Mouse (Mus musculus): Measurements from ENCODE around the gene 1700011M02Rik.
"Not testable (repeated sequence)": the region's sequence is repeated elsewhere in the genome, so short reads cannot be mapped to it uniquely, and the experiment has no call there.

Gene 1700011M02Rik

DNA sequence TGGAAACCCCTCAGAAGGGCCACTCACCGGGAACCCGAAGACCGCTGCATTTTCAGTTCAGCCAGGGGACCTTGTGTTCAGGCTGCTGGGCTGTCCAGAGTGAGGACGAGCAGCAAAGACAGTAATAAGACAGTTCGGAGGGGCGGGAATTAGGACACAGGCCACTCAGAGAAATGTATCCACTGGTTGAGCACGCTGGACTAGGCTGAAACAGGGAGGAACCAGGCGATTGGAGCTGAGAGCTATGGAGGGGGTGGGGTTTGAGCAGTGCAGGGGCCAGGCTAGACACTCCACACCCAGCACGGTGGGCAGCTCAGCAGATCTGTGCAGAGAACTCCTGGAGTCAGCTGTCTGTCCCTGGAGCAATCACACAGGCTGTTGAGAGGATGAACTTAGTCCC, at the start of gene 1700011M02Rik, which contains the start of gene Dmrtc1a:
1700011M02Rik (plus strand) TSS at position 319 of the 400 bp plus-strand sequence.
Dmrtc1a (minus strand) TSS at position 101 of the 400 bp plus-strand sequence.
- DNase-seq: not testable (repeated sequence)

DNA sequence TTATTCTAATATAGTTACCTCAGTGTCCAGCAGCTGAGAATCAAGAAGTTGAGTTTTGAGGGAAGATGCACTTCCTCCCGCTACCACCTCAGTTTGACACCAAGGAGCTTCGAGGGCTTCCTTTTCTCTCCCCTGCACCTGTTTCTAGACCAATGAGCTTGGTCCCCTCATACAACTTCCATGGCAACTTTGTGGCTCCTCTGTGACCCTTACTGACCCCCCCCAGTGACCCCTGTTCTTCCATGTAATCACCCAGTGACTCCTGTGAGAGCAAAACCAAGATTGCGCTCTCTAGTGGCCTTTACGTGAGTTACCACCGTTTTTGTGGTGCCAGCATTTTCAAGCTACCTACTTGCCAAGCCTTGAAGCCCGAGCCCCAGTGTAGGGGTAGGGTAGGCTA, 40.8 kb upstream of the 1700011M02Rik start, which contains the start of gene 1700031F05Rik:
1700031F05Rik (minus strand) TSS at position 101 of the 400 bp plus-strand sequence.
- no peak for DNase-seq

DNA sequence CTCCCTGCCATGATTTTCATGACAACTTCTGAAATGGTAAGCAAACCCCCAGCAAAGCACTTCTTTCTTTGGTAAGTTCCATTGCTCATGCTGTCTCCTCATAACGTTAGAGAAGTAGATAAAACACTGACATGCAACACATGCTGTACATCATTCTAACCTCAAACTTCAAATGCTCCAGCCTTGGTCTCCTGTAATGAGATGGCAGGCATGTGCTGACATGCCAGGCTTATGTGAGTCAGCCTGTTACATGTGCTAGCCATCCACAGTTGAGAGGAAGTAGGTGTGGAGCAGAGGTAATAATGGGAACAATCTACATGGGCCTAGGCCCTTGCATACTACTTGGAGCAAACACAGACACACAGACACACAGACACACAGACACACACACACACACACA, 6.1 kb downstream of the 1700011M02Rik start:
- not testable (repeated sequence) for DNase-seq

DNA sequence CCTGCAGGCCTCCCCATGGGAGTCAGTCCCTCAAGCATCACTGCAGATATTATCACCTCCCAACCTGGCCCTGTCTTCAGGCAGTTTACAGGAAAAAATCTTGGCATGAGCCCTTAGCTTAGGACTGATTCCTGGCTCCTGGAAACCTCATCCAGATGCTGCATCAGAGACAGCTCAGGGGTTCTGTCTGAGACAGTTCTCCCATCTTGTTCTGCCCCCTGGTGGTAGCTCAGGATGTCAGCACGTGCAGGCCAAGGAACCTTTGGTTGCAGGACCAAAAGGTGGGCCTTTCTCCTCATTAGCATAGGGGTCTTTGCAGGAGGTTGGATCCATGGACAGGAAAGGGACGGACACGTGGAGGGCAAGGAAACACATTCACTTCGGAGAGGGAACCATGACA, 18.0 kb downstream of the 1700011M02Rik start:
- peak; percentile 17 for DNase-seq

DNA sequence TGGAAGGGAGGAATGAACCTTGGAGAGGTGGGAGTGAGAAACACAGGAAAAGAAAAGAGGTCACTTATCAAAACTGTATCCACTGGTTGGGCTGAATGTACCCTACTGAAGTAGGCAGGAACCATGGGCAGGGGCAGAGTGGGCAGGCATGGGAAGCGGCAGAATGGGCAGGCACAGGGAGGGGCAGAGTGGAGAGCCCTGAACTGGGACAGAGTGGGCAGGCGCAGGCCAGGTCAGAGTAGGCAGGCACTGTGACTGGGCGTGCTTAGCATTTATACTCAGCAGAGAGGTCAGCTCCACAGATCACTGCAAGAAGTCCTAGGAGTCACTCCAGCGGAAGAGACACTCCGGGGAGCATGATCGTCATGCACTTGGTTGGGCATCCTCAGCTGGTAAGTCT, 19.4 kb downstream of the 1700011M02Rik start, which contains the start of gene 1700018G05Rik:
1700018G05Rik (plus strand) TSS at position 301 of the 400 bp plus-strand sequence.
- not testable (repeated sequence) for DNase-seq

DNA sequence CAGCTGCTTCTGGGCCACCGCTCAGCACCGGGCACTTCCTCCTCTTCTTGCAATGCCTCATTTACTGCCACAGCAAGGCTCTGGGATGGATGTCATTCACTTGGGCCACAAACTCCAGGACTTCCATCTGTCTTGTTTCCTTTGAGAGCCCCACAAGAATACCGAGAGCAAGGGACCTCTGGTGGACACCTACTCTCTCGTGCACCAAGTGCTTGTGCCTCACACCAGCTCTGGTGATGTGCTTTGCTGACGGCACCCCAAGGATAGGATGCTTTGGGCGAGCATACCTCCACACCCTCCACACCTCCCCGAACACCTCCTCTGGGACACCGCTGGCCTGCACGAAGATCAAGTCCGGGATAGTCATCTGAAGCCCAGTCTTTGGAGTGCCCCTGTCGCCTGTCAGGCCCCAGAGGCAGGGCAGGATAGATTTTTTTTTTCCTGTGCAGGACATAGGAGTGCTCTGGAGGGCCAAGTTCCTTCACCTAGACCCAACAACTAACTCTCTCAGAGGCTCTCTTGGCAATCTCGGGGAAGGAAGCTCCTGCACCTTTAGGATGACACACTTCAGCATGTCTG, 24.4 kb downstream of the 1700011M02Rik start:
- no peak for DNase-seq

DNA sequence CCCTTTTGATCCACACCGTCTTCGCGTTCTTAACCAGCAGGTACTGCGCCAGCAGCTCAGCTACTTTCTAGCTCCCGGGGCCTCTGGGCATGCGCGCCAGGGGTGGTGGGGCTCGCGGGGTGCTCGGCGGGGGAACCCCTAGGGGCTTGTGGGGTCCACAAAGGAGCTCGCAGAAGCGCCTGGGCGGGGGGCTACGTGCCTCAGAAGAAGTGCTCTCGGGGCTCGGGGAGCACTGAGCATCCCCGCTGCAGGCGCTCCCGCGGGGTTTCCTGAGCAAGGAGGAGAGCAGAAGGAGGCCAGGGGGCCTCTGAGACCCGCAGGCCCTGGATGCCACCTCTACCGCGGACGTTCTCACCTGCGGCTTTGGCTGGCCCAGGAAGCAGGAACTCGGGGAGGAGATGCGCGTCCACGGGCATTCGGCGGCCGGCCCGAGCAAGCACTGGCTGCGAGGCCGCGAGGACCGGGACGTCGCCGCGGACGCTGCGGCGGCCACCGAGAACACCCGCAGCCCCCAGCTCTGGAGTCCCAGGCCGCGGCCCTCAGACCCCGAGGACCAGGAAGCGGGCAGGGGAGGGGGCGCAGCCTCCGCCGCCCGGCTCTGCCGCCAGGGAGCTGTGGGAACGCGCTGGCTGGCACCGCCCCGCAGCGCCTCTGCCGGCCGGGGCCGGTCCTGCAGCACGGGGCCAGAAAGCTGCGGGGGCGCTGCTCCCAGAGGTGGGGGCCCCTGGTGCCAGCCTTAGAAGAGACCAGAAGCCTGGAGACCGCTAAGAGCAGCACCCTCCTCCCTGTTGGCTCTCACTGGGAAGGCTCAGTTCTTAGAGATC, 25.1 kb downstream of the 1700011M02Rik start:
- DNase-seq: peak; percentile 41

DNA sequence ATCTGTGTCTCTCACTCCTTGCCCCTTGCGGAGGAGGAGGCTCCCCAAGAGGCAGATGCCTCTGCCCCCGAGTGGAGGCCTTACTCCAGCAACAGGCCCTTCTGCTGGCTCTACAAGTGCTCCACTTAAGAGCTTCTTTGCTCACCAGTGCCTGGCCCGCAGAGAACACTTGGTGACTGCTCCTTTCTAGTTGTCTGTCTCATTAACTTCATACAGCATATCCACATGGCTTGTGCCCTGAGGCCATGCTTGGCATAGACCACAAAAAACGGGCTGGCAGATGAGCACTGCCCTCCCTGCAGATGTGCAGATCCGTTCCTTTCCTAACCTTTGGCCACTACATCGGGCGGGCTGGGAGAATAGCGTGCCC, 25.7 kb downstream of the 1700011M02Rik start:
- DNase-seq: no peak

DNA sequence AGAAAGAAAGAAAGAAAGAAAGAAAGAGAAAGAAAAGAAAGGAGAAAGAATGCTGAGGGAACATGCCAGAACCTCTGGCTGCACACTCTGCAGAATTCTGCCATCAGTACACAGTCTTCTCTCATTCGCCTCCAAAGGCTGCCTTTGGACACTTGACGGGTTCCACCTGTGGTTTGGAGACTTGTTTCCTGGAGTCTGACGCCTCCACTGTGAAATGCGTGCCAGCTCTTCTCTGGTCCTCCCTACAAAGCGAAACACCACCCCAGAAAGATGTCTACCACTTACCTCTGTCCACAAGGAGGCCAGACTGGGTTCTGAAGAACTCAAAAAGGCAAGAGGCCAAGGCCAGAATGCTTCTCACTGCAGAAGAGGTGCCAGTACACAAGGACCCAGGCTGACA, 28.0 kb downstream of the 1700011M02Rik start:
- DNase-seq: no peak

DNA sequence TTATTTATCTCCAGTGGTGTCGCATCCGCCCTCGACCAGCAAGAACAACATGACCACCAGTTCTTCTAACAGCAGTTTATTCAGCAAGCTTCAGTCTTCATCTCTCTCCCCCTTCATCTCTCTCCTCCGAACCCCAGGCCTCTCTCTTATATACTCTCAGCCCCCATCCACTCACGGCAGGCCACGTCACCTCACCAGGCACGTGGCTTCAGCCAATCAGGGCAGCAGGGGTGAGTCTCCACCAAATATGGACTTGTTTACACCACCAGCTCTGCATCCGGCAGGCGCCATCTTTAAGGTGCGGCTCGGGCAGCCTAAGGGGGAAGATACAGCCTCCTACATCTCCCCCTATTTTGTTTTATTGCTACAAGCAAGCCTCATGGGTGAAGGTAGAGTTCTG, 41.4 kb downstream of the 1700011M02Rik start:
- DNase-seq: not testable (repeated sequence)

DNA sequence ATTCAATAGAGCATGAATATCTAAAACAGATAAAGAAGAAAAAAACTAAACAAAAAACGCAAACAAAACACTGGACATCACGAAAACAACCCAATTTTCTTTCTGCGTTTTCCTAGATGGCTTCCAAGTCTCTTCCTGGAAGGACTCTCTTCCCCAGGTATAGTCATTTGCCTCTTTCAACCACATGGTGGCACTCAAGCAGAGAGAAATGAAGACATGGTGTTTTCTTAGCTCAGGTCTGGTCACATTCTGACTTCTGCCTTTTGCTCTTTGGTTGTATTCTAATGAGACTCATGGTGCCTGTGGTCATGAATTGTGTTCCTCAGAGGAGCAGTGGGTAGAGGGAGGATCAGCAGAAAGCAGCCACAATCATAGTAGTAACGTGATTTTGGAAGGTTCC, 50.2 kb downstream of the 1700011M02Rik start:
- peak; percentile 12 for DNase-seq
